Mouse (Mus musculus) E14TG2a.4 (cell line): ENCODE data around the gene Mast4.
"Not testable (repeated sequence)": the region's sequence is repeated elsewhere in the genome, so short reads cannot be mapped to it uniquely, and the experiment has no call there.

Experiments used
- CTCF ChIP-seq: conservative IDR thresholded peaks from 2 replicates; pipeline ENCODE4 v1.5.1; 2014; ENCODE audit warnings: low read length
- POU5F1 ChIP-seq: IDR thresholded peaks from 2 replicates; pipeline ENCODE4 v1.6.1; 2014; ENCODE audit warnings: low read length, borderline replicate concordance

- TF ChIP-seq CTCF, POU5F1: not testable (repeated sequence)
These were observed 23.1 kb upstream of the Mast4 start for GRCm38 (mm10) chr13:103357415-103357814.
